Mouse (Mus musculus) layer of hippocampus, adult 8-10 months (tissue): ENCODE data around the gene Asb3. TPM values are rescaled to one million over a fixed set of nuclear protein-coding genes. Genes with fewer than 3 reads are reported as not detected.

Source experiments
- DNase-seq, 2 experiments: peaks; one replicate each; pipeline ENCODE4 v3.0.0; 2022; ENCODE audit warnings: low spot score in 2 of 2
- total RNA-seq, 4 experiments: library from RNA; stranded (reverse); gene quantifications; 2 replicates each; pipeline ENCODE4 v1.2.4; 2022

Gene Asb3
- total RNA-seq = 10 to 100 TPM; 16.5 to 26.6 (median 20.6) TPM

- peak; percentile 37 to 61 for DNase-seq
Measured at GRCm38 (mm10) chr11:30885171-30885871, at the start of gene Asb3, which contains the start of gene Gpr75. Asb3 (plus strand) TSS chr11:30885416. Gpr75 (plus strand) TSS chr11:30885358.

GRCm38 (mm10) chr11:30838793-30839192 is 46.4 kb upstream of the Asb3 start:
- no peak for DNase-seq

DNA sequence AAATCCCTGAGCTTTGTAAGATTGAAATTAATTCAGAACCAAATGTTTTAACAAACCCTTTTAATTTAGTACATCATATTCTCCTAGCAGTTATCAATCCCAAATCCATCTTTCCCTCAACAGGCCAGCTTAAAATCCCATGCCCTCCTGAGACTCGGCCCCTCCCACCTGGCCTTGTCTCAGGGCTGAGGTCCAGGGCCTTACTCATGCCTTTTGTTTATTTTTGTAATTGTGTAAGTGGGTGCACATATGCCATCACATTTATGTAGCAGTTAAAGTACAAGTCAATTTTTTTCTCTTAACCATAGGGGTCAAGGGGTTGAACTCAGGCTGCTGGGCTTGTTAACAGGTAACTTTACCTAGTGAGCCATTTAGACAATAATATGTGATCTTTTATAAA is 40.9 kb upstream of the Asb3 start:
- no peak for DNase-seq

GRCm38 (mm10) chr11:30872425-30872824 is 12.8 kb upstream of the Asb3 start:
- no peak for DNase-seq

DNA sequence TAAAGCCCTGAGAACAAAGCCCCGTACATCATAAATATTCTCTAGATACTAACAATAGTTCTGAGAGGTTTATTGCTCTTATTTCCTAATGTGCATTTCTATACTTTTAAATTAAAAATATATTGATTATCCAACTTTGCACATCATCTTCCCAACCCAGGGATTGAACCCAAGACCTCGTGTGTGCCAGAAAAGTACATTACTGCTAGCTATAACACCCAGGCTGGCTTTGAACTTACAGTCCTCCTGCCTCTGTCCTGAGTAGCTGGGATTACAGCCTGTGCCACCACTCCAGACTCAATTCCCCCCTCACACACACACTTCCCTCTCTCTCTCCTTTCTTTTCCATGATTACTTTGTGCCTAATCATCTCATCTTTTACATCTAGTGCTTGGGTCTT is 2.9 kb downstream of the Asb3 start:
- DNase-seq = no peak

- DNase-seq = no peak
Measured at GRCm38 (mm10) chr11:30896201-30896600, 11.0 kb downstream of the Asb3 start.

DNA sequence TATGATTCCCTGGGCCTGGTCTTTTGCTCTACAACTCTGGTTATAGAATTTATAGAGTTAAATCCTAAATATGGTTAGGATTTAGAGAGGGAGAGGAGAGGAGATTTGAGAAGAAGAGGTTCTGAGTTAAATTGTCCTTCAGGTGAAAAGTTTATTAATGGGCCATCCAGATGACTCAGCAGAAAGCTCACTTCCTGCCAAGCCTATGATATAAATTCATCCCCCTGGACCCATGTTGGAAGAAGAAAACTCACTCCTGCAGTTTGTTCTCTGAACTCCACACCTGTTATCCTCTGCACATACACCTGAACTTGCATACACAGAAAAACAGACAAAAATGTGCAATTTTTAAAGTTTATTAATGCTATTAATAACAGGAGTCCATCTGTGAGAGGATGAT is 14.1 kb downstream of the Asb3 start:
- no peak for DNase-seq

DNA sequence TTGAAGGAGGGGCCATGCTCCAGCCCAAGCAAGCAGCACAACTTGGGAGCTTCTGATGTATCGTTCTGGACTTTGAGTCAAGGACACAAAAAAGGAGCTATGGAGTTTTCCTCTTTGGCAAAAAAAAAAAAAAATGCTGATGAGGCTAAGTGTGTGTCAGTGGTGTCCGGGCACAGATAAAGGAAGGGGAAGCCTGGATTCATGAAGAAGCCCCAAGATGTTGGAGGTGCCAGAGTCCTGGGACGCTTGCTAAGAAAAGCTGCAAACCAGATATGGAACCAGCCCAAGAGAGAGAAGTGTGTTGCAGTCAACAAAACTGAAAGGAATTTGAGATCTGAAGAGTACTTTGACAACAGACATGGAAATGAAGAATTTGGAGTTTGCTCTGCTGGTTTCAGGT is 27.1 kb downstream of the Asb3 start:
- DNase-seq = no peak

GRCm38 (mm10) chr11:30920641-30921040 is 35.4 kb downstream of the Asb3 start:
- no peak for DNase-seq

- DNase-seq = no peak
Measured at GRCm38 (mm10) chr11:30923283-30923682, 38.1 kb downstream of the Asb3 start.

DNA sequence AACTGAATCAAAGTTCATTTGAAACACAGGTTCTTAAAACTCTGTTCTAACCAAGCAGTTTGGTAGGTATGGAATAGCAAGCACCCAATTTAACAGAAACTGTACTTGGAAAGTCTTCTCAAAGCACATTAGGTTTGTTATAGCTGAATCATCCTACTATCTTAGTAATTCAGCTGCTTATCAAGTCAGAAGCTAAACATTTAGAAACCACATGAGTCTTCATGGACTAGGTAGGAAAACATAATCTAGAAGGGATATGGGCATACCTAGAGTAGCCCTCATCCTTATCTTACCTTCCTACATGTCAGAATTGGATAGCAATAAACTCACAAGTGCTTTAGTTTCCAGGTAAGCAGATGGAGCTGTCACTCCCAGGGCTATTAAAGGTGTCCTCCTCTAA is 42.9 kb downstream of the Asb3 start:
- DNase-seq = no peak

DNA sequence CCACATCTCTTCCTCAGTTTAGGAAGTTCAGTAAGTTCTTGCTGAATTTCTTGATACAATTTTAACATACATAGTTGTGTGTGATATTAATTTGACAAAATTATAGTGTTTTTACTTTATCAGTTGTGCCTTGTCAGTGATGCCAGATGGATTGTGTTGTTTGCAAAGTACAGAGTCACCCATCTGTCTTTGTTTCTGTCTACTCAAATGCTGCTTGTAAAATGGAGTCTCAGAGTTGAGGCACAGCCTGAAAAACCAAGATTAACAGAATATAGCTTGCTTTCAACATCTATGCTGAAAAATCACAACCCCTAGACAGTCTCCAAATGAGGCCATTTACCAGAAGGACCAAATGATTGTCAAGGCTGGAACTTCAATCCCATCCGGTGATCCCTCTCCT is 43.3 kb downstream of the Asb3 start:
- peak in 1 of 2 experiments; percentile 14 for DNase-seq

DNA sequence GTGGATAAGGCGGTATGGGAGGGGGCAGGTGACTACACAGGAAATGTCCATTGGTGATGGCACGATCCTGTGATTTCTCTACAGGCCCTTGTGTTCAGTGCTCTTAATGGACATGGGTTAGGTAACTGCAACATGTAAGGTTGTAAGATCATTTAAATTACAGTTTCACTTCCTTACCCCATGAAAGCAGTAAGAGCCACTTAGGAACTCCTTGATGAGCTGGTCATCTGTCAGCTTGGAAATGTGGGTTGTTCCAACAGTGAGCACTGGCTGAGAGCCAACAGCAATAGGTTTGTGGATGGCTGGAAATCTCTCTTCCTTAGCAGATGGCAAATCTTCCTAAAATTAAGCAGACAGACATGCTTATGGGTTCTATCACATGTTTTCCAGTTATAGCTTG is 58.3 kb downstream of the Asb3 start:
- no peak for DNase-seq

DNA sequence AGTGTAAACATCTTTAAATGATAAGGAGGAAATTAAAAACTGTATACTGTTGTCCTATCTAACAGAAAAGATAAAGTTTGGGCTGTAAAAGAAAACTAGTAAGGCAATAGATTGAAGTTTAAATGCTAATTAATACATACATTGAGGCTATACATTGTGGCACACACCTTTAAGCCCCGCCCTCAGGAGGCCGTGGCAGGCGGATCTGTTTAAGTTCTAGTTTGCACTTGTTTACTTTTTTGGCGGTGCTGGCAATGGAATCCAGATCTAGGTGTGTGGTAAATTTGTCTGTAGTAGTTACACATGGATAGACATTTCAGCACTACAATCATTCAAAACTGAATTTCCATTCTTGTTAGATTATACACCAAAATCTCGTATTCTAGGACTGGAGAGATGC is 67.6 kb downstream of the Asb3 start:
- DNase-seq = no peak

- DNase-seq = peak; percentile 24 to 28
Measured at GRCm38 (mm10) chr11:30953469-30954154, 68.4 kb downstream of the Asb3 start.

GRCm38 (mm10) chr11:30954279-30954725 is 69.1 kb downstream of the Asb3 start, which contains the start of gene Erlec1:
Erlec1 (minus strand) TSS chr11:30954335.
- peak; percentile 86 to 90 for DNase-seq

- DNase-seq = no peak
Measured at GRCm38 (mm10) chr11:30985237-30985636, 100.0 kb downstream of the Asb3 start.

GRCm38 (mm10) chr11:30985877-30986624 is 100.8 kb downstream of the Asb3 start, which contains the start of gene Chac2:
Chac2 (minus strand) TSS chr11:30986350.
- DNase-seq = peak; percentile 81 to 85

DNA sequence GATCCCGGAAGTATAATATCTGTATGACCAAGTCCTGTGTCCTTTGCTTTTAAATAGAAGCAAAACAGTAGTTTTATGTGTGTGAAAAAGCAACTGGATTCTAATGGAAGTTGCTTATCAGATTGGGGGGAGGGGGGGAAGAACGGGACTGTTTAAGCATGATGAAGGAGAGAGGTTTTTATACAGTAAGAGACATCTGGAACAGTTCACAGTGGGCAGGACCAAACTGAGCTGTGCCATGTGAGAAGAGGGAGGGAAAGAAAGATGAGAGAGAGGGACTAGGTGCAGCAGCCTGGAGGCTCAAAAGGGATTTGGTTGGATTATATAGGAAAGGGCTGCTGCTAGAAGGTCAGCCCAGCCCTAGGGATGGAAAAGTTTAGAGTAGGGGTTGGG is 101.4 kb downstream of the Asb3 start:
- no peak for DNase-seq

DNA sequence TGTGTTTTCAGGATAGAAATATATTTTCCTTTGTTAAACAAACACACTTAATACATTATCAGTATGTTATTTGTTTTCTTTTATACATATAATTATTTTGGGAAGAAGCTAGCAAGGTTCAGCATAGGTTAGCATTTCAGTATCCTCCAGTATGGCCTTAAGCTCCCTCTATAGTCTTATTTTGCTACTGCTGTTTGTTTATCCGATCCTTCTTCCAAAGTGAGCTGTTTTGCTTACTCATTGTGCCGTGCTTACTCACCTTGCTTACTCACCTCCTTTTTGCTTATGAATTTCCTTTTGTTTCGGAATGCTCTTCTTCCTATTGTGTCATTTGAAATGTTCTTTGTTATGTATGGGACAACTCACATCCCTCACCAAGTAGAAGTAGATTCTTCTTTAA is 111.5 kb downstream of the Asb3 start:
- DNase-seq = no peak

- DNase-seq = no peak
Measured at GRCm38 (mm10) chr11:30998199-30998598, 113.0 kb downstream of the Asb3 start.

GRCm38 (mm10) chr11:30998704-30999103 is 113.5 kb downstream of the Asb3 start:
- no peak for DNase-seq
